Mouse (Mus musculus): ENCODE results near the gene Lyz2.
"Not testable (repeated sequence)": the region's sequence is repeated elsewhere in the genome, so short reads cannot be mapped to it uniquely, and the experiment has no call there.

- TF ChIP-seq POLR2A (IDR thresholded peaks at IDR 0.05; ENCODE audit: borderline replicate concordance, control insufficient read depth, low read depth, low read length); CTCF (IDR thresholded peaks at IDR 0.05; ENCODE audit: control insufficient read depth, insufficient read depth, low read length): not testable (repeated sequence)
Measured at GRCm38 (mm10) chr10:117285584-117285983, 3.5 kb upstream of the Lyz2 start.
